Mouse (Mus musculus) adrenal gland, postnatal 36 days (tissue): Measurements from ENCODE around the gene Pcbp2. TPM values are rescaled to one million over a fixed set of nuclear protein-coding genes. Genes with fewer than 3 reads are reported as not detected.

Source experiments
- DNase-seq, 2 experiments: peaks; one replicate each; pipeline ENCODE4 v3.0.0; 2021; ENCODE audit warnings: mixed read lengths in 1 of 2
- total RNA-seq, 2 experiments: library from RNA; stranded (reverse); gene quantifications; 2 replicates each; pipeline ENCODE4 v1.2.3; 2021

The Pcbp2 gene
- total RNA-seq, 2 experiments from 2014 or later = 724 to 759 TPM

DNA sequence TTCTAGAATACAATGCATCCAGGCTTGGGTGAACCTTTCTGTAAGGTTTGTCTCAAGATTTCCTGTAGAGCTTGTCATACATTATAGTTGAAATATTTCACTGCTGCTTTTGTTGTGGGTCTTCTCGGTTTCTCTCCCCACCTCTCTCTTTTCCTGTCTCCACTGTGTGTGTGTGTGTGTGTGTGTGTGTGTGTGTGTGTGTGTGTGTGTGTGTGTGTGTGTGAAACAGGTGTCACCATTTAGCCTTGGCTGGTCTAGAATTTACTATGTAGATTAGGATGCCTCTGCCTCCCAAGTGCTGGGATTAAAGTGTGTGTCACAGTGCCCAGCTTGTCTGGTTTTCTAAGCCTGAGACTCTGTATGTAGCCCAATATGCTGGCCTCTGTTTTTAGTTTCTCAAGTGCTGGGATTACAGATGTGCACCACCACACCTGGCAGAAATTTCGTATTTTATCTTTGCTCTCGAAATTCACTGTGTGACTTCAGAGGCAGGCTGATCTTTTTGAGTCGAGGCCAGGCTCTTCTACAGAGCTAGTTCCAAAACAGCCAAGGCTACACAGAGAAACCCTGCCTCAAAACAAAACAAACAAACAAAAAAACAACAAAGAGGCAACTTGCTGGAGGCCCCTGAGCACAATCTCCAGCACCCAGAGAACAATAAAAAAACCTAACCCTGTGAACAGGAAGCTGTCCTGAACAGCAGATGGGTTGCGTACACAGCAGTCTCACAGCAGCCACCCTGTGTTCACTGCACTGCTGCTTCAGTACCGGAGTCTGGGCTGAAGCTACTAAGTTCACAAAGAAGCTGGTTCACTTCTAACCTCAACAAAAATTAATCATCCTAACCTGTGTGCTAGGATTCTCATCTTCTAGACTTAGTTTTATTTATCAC, 56.0 kb downstream of the Pcbp2 start:
- DNase-seq = no peak

DNA sequence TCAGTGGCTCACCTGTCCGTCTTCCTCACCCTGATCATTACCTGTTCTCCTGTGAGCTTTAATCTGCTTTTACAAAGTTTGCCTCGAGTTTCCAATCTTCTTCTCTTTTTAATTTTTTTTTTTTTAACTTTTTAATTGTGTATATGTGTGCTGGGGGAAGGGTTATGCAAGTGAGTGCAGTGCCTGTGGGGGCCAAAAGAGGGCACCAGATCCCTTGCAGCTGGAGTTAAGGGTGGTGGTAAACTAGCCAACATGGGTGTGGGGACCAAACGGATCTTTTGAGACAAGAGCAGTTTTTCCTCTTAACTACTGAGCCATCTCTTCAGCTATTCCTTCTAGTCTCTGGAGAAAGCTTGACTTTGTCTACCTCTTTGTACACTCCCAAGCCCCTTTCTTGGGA, 57.6 kb downstream of the Pcbp2 start:
- no peak for DNase-seq

DNA sequence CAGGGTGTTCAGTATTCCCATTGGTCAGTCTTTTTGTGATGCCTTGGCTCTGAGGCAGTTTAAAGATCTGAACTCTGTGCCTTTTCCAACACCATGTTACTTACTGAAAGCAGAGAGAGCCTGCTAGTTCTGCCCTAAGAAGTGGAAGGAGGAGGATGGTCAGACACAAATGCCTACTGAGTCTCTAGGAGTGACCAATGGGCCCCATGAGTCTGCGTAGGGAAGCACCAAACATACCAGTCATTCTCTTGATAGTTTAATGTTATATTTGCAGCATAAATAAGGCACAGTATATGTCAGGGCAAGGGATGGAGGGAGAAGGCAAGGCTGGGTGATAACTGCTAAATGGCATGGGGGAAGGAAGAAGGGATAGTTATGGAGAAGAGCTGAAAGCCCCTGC, 58.1 kb downstream of the Pcbp2 start:
- DNase-seq = no peak

DNA sequence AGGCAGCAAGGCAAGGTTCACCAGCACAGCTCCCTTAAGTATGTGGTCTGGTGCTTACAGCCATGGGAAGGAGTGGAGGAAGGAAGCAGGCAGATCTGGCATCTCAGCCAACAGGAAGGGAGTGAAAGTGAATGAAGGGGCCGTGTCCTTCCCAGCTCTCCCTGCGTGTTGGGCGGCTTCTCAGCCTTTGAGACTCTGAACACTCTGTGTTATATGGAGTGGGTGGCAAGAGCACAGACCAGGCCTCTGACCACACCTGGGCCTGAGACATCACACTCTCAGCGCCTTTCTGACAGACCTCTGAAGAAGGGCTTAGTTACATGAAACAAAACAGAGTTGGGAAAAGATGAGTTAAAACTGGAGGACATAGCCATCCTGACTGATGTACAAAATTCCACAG, 60.2 kb downstream of the Pcbp2 start:
- no peak for DNase-seq

DNA sequence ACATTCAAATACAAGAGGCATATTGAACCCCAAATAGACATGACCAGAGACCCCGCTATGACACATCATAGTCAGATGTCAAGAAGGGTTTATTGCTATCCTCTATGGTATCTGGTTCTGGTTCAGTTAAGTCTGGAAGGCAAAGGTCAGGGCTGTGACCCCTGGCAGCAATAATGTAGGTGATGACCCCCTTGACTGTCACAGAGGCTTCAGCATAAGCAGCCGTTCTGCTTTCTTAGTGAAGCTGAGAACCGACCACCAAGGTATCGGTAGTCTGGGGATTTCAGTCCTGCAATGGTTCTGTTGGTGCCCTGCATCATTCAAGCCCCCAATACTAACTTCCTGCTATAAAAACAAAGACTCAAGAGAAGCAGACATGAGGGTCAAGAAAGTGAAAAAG, 61.2 kb downstream of the Pcbp2 start:
- DNase-seq = no peak

DNA sequence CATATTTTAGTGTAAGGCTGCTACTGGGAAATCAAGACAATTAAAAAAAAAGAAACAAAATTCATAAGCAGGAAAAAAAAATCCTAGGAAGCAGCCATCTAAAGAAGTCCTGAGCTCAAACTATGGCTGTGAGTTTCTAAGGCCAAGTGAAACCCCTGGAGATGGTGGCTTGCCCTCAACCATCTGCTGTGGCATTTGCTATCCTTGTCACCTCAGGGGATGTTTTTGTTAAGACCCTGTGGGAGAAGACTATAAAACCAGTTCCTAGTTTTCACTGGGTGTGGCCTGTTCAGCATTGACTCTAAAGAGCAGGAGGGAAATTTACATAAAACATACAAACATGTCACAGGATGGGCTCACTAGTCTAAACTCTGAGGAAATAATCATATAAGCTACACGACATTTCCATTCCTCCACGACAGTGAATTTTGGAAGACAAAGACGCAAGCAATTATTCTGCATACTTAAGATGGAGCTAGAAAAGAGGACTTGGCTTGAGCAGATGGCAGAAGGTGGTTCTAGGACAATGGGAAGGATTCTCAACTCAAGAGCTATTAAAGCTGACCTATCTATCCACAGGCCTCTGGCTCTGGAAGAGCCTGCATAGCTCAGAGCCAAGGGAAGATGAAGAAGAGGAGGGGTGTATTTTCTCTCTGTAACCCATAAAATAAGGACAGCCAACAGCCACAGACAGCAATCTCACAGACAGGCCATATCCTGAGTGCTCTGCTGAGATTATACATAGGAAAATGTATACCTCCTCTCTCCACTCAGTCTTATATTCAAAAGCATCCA, 62.0 kb downstream of the Pcbp2 start:
- DNase-seq = no peak

DNA sequence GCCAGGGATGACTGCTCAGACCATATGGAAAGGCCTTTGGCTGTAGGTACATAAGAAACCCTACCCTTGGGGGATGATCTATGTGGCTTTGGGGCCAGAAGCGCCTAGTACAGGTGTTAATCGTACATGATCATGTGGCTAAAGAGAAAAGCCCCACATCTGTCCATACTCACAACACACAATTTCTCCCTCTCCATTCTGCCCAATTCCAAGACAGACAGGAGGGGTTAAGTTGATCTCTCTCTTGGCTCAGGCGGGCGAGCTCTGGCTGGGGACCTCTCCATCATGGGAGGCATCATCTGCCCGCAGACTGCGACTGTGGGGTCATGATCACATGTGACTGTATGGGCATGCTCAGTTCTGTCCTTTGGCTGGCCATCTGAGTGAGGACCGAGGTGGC, 63.6 kb downstream of the Pcbp2 start:
- DNase-seq = no peak

GRCm38 (mm10) chr15:102544801-102545200, 74.5 kb downstream of the Pcbp2 start:
- no peak for DNase-seq

DNA sequence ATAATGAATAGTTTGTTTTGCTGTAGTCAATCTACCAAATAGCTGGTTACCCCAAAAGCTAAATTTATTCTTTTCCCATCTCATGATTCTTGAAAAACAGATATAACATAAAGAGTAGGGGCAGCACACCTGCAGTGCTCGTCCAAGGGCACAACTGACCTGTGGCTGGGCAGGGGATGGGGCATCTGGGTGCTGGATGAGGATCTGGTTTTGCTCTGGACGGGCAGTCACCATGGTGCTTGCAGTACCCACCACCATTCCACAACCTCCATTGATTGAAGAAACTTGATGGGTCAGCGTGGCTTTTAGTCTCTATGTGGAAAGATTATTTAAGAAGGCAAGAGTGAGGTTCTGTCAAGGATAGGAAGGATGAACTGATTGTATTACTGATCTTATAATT, 75.9 kb downstream of the Pcbp2 start:
- no peak for DNase-seq

DNA sequence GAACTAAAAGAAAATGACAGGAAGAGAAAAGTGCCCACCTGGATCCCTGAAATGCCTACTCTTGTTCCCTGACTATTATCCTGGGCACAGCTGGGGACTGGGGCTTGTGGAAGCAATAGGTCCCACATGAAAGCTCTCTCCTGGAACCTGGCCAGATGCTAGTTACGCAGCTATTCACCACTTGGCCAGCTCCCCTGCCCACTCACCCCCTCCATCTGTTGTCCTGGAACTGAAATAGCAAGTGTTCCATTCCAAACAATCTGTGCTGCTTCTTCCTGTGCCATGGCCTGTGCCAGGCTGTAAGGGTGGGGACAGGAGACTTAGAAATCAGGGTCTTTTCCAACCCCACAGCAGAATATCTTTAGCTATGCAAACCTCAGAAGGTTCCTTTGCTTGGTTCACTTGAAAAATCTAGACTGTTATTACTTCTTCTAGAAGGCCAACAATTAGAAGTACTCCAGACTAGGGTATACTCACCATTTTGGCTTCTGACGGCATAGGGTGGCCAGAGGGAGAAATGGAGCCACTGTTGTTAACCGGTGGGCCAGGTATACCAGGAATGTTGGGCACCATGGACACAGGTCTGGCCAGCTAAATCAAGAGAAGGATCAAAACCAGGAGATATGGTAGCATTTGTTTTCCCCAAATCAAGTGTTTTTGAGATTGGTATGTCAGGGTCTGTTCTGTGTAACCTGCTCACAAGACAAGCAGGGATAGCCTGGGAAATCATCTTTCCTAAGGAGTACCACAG, 76.5 kb downstream of the Pcbp2 start:
- DNase-seq = peak; percentile 58 to 75

GRCm38 (mm10) chr15:102547478-102547877, 77.1 kb downstream of the Pcbp2 start:
- DNase-seq = no peak

Other genes with a start within 250 kb of the Pcbp2 start
- 1 to 10 TPM; 1.5 to 2.9 TPM for gene Itgb7, start 238.6 kb upstream of the Pcbp2 start, total RNA-seq
- 10 to 100 TPM; 21.7 to 30.4 TPM for gene Rarg, start 213.0 kb upstream of the Pcbp2 start, total RNA-seq
- gene Gm9918, start 200.0 kb upstream of the Pcbp2 start, total RNA-seq = not detected
- gene Mfsd5, start 191.1 kb upstream of the Pcbp2 start, total RNA-seq = 10 to 100 TPM; 39.0 to 40.0 TPM
- 1 to 10 TPM; 3.2 to 3.6 TPM for gene Espl1, start 174.3 kb upstream of the Pcbp2 start, total RNA-seq
- 100 to 1,000 TPM; 420 TPM for gene Pfdn5, start 144.4 kb upstream of the Pcbp2 start, total RNA-seq
- gene Myg1, start 138.8 kb upstream of the Pcbp2 start, total RNA-seq = 10 to 100 TPM; 59.0 to 59.1 TPM
- gene Aaas, start 119.8 kb upstream of the Pcbp2 start, total RNA-seq = 10 to 100 TPM; 13.7 to 16.2 TPM
- under 1 TPM in 1 of 2 experiments, not detected in 1; 0.16 TPM for gene Sp7, start 103.4 kb upstream of the Pcbp2 start, total RNA-seq
- gene Sp1, start 64.4 kb upstream of the Pcbp2 start, total RNA-seq = 10 to 100 TPM; 78.9 to 79.7 TPM
- gene Amhr2, start 25.2 kb upstream of the Pcbp2 start, total RNA-seq = 1 to 10 TPM; 1.2 to 2.5 TPM
- gene Prr13, start 11.5 kb upstream of the Pcbp2 start, total RNA-seq = 100 to 1,000 TPM; 112 to 116 TPM
- not detected for gene Gm10337, start 33.2 kb downstream of the Pcbp2 start, total RNA-seq
- gene Map3k12, start 46.5 kb downstream of the Pcbp2 start, total RNA-seq = 1 to 10 TPM; 8.0 to 8.9 TPM
- 10 to 100 TPM; 32.5 to 33.5 TPM for gene Tarbp2, start 47.7 kb downstream of the Pcbp2 start, total RNA-seq
- 1 to 10 TPM; 2.5 to 3.6 TPM for gene Npff, start 54.4 kb downstream of the Pcbp2 start, total RNA-seq
- gene Gm28047, start 154.5 kb downstream of the Pcbp2 start, total RNA-seq = 1 to 10 TPM; 1.2 to 1.4 TPM
- gene Atf7, start 154.9 kb downstream of the Pcbp2 start, total RNA-seq = 10 to 100 TPM; 65.5 to 66.3 TPM
- gene Atp5g2, start 201.8 kb downstream of the Pcbp2 start, total RNA-seq = 10 to 100 TPM; 16.8 to 20.8 TPM